Mouse (Mus musculus): Measurements from ENCODE around the gene Plb1. TPM values are rescaled to one million over a fixed set of nuclear protein-coding genes. Genes with fewer than 3 reads are reported as not detected.

Gene Plb1
- polyA plus RNA-seq, 1 experiment, result 148 TPM

GRCm38 (mm10) chr5:32243286-32243885, 10.9 kb downstream of the Plb1 start:
- Histone ChIP-seq H3K27me3 (ENCODE audit: control insufficient read depth, insufficient read depth, low read length) (no peaks in the 10 kb centered on the region), H3K27ac (ENCODE audit: insufficient read depth, low read depth, low read length) (no peak overlapping the region), H3K4me3 (ENCODE audit: low read depth, low read length) (no peak overlapping the region), H3K36me3 (ENCODE audit: control insufficient read depth, insufficient read depth, low read length) (no peaks in the 10 kb centered on the region), H3K4me1 (ENCODE audit: control insufficient read depth, insufficient read depth, insufficient read length, low read length) (no peaks in the 10 kb centered on the region)
- TF ChIP-seq POLR2A (IDR thresholded peaks at IDR 0.05; ENCODE audit: low read depth, low read length), result no peak
- TF ChIP-seq CTCF (IDR thresholded peaks at IDR 0.05; ENCODE audit: extremely low read depth, insufficient read length, insufficient replicate concordance, low read depth, low read length), result no peak
- 82% methylated on average over 7 of the region's 7 CpGs for WGBS

GRCm38 (mm10) chr5:32245385-32245784, 12.9 kb downstream of the Plb1 start:
- no peaks in the 10 kb centered on the region for H3K36me3 ChIP-seq (ENCODE audit: control insufficient read depth, insufficient read depth, low read length)
- H3K27me3 ChIP-seq (ENCODE audit: control insufficient read depth, insufficient read depth, low read length), result no peaks in the 10 kb centered on the region
- H3K27ac ChIP-seq (ENCODE audit: insufficient read depth, low read depth, low read length), result no peak overlapping the region
- no peaks in the 10 kb centered on the region for H3K4me1 ChIP-seq (ENCODE audit: control insufficient read depth, insufficient read depth, insufficient read length, low read length)
- H3K4me3 ChIP-seq (ENCODE audit: low read depth, low read length), result no peak overlapping the region
- 79% methylated on average over 3 of the region's 3 CpGs for WGBS
- TF ChIP-seq CTCF (IDR thresholded peaks at IDR 0.05; ENCODE audit: extremely low read depth, insufficient read length, insufficient replicate concordance, low read depth, low read length) (no peak), POLR2A (IDR thresholded peaks at IDR 0.05; ENCODE audit: low read depth, low read length) (no peak)

- H3K36me3 ChIP-seq (ENCODE audit: control insufficient read depth, insufficient read depth, low read length), result no peaks in the 10 kb centered on the region
- H3K4me1 ChIP-seq (ENCODE audit: control insufficient read depth, insufficient read depth, insufficient read length, low read length), result peaks cover 22% of the 10 kb centered on the region; the same call in 1 of the 2 replicates
- H3K4me3 ChIP-seq (ENCODE audit: low read depth, low read length), result no peak overlapping the region
- WGBS, result 68% methylated on average over 5 of the region's 5 CpGs
- TF ChIP-seq CTCF (IDR thresholded peaks at IDR 0.05; ENCODE audit: extremely low read depth, insufficient read length, insufficient replicate concordance, low read depth, low read length) (no peak), POLR2A (IDR thresholded peaks at IDR 0.05; ENCODE audit: low read depth, low read length) (no peak)
- H3K27ac ChIP-seq (ENCODE audit: insufficient read depth, low read depth, low read length), result no peak overlapping the region
- no peaks in the 10 kb centered on the region for H3K27me3 ChIP-seq (ENCODE audit: control insufficient read depth, insufficient read depth, low read length)
These were observed 28.2 kb downstream of the Plb1 start for GRCm38 (mm10) chr5:32260751-32261150.

GRCm38 (mm10) chr5:32261251-32261650, 28.7 kb downstream of the Plb1 start:
- no peak overlapping the region for H3K4me3 ChIP-seq (ENCODE audit: low read depth, low read length)
- 66% methylated on average over 3 of the region's 3 CpGs for WGBS

GRCm38 (mm10) chr5:32262534-32262933, 30.0 kb downstream of the Plb1 start:
- Histone ChIP-seq H3K27me3 (ENCODE audit: control insufficient read depth, insufficient read depth, low read length) (no peaks in the 10 kb centered on the region), H3K27ac (ENCODE audit: insufficient read depth, low read depth, low read length) (no peak overlapping the region), H3K4me1 (ENCODE audit: control insufficient read depth, insufficient read depth, insufficient read length, low read length) (peaks cover 20% of the 10 kb centered on the region; the same call in 1 of the 2 replicates), H3K36me3 (ENCODE audit: control insufficient read depth, insufficient read depth, low read length) (no peaks in the 10 kb centered on the region), H3K4me3 (ENCODE audit: low read depth, low read length) (no peak overlapping the region)
- WGBS, result 61% methylated on average over 4 of the region's 4 CpGs
- TF ChIP-seq POLR2A (IDR thresholded peaks at IDR 0.05; ENCODE audit: low read depth, low read length) (no peak), CTCF (IDR thresholded peaks at IDR 0.05; ENCODE audit: extremely low read depth, insufficient read length, insufficient replicate concordance, low read depth, low read length) (no peak)

More at GRCm38 (mm10) chr5:32261251-32261650, 28.7 kb downstream of the Plb1 start:
- Histone ChIP-seq H3K36me3 (ENCODE audit: control insufficient read depth, insufficient read depth, low read length) (no peaks in the 10 kb centered on the region), H3K4me1 (ENCODE audit: control insufficient read depth, insufficient read depth, insufficient read length, low read length) (peaks cover 22% of the 10 kb centered on the region; the same call in 1 of the 2 replicates), H3K27ac (ENCODE audit: insufficient read depth, low read depth, low read length) (peak overlapping the region; percentile 25; the same call in 1 of the 2 replicates), H3K27me3 (ENCODE audit: control insufficient read depth, insufficient read depth, low read length) (no peaks in the 10 kb centered on the region)
- no peak for TF ChIP-seq CTCF (IDR thresholded peaks at IDR 0.05; ENCODE audit: extremely low read depth, insufficient read length, insufficient replicate concordance, low read depth, low read length)
- no peak for TF ChIP-seq POLR2A (IDR thresholded peaks at IDR 0.05; ENCODE audit: low read depth, low read length)

- 52% methylated on average over 7 of the region's 7 CpGs for WGBS
- TF ChIP-seq CTCF (IDR thresholded peaks at IDR 0.05; ENCODE audit: extremely low read depth, insufficient read length, insufficient replicate concordance, low read depth, low read length), result no peak
- TF ChIP-seq POLR2A (IDR thresholded peaks at IDR 0.05; ENCODE audit: low read depth, low read length), result no peak
These were observed 40.0 kb downstream of the Plb1 start for GRCm38 (mm10) chr5:32272502-32272901.

GRCm38 (mm10) chr5:32278000-32278694, 45.6 kb downstream of the Plb1 start:
- Histone ChIP-seq H3K27ac (ENCODE audit: insufficient read depth, low read depth, low read length) (no peak overlapping the region), H3K36me3 (ENCODE audit: control insufficient read depth, insufficient read depth, low read length) (no peaks in the 10 kb centered on the region), H3K4me3 (ENCODE audit: low read depth, low read length) (no peak overlapping the region), H3K4me1 (ENCODE audit: control insufficient read depth, insufficient read depth, insufficient read length, low read length) (peaks cover 5% of the 10 kb centered on the region; the same call in 1 of the 2 replicates), H3K27me3 (ENCODE audit: control insufficient read depth, insufficient read depth, low read length) (no peaks in the 10 kb centered on the region)
- WGBS, result 61% methylated on average over 5 of the region's 5 CpGs
- TF ChIP-seq POLR2A (IDR thresholded peaks at IDR 0.05; ENCODE audit: low read depth, low read length) (no peak), CTCF (IDR thresholded peaks at IDR 0.05; ENCODE audit: extremely low read depth, insufficient read length, insufficient replicate concordance, low read depth, low read length) (no peak)

More at GRCm38 (mm10) chr5:32272502-32272901, 40.0 kb downstream of the Plb1 start:
- no peaks in the 10 kb centered on the region for H3K36me3 ChIP-seq (ENCODE audit: control insufficient read depth, insufficient read depth, low read length)
- no peaks in the 10 kb centered on the region for H3K27me3 ChIP-seq (ENCODE audit: control insufficient read depth, insufficient read depth, low read length)
- no peak overlapping the region for H3K4me3 ChIP-seq (ENCODE audit: low read depth, low read length)
- no peak overlapping the region for H3K27ac ChIP-seq (ENCODE audit: insufficient read depth, low read depth, low read length)
- H3K4me1 ChIP-seq (ENCODE audit: control insufficient read depth, insufficient read depth, insufficient read length, low read length), result peaks cover 2% of the 10 kb centered on the region; the same call in 1 of the 2 replicates

Data from small intestine, adult 2 months (tissue).